In genomic region chr16:18458661-18459060, GRCm38 (mm10) we compare ENCODE assay signal across 16 mouse cellular contexts. TPM values are rescaled to one million over a fixed set of nuclear protein-coding genes. Genes with fewer than 3 reads are reported as not detected.
DNase-seq lines count a peak whose midpoint lies in the region; ATAC-seq and TF ChIP-seq lines count a peak whose summit lies in the region.
"Had no signal": no experiment of that assay in that cellular context is flagged by ENCODE, and none has a peak within 500 bp of the region (broad histone marks: within the 10 kb centered on the region; RNA-seq: fewer than 3 reads in every experiment).

No protein-coding gene starts in this region.

- H3K9ac ChIP-seq in hindbrain, embryonic 13.5 days = peak overlapping the region; percentile 60; the same call in 1 of the 2 replicates
- H3K9ac ChIP-seq in hindbrain, postnatal 0 days (replicated peaks; ENCODE audit: low read length) = no peak overlapping the region
- H3K9ac ChIP-seq: forebrain, embryonic 15.5 days had no signal

- peaks cover 26% of the 10 kb centered on the region for H3K4me1 ChIP-seq in hindbrain, embryonic 13.5 days (replicated peaks)
- H3K4me1 ChIP-seq in hindbrain, postnatal 0 days (ENCODE audit: insufficient read depth, low read length) = 0 out of 2 replicates have a peak, but pooled peaks cover 3% of the 10 kb centered on the region

- no peak overlapping the region for H3K4me2 ChIP-seq in hindbrain, embryonic 13.5 days
- H3K4me2 ChIP-seq in hindbrain, postnatal 0 days (ENCODE audit: low read depth, low read length) = no peak overlapping the region

- ATAC-seq in hindbrain, embryonic 13.5 days (ENCODE audit: low FRiP score) = no peak
- no peak for ATAC-seq in hindbrain, postnatal 0 days
- ATAC-seq: forebrain, embryonic 15.5 days had no signal

- H3K4me3 ChIP-seq in gastrocnemius, adult 2 months = no peak overlapping the region
- no peak overlapping the region for H3K4me3 ChIP-seq in hindbrain, embryonic 13.5 days
- H3K4me3 ChIP-seq in hindbrain, postnatal 0 days (ENCODE audit: low read length) = no peak overlapping the region
- H3K4me3 ChIP-seq: left cerebral cortex, adult 2 months; limb, embryonic 10.5 days; neural tube, embryonic 13.5 days had no signal

- H3K9me3 ChIP-seq in hindbrain, embryonic 13.5 days = no peaks in the 10 kb centered on the region
- no peaks in the 10 kb centered on the region for H3K9me3 ChIP-seq in hindbrain, postnatal 0 days (ENCODE audit: low read length)
- H3K9me3 ChIP-seq: forebrain, embryonic 15.5 days; limb, embryonic 10.5 days; neural tube, embryonic 13.5 days had no signal

- intact Hi-C loops in gastrocnemius, adult 2 months (cut with DNase I) = loop anchor here (5.0 kb wide), 1 partner anchor 49 kb away; no protein-coding TSS in a partner anchor

- TF ChIP-seq CTCF in gastrocnemius, adult 2 months (IDR thresholded peaks at IDR 0.05) = no peak
- TF ChIP-seq CTCF in hindbrain, postnatal 0 days (IDR thresholded peaks at IDR 0.05; ENCODE audit: low read depth) = no peak

- peaks cover 15% of the 10 kb centered on the region for H3K36me3 ChIP-seq in hindbrain, embryonic 13.5 days
- H3K36me3 ChIP-seq in hindbrain, postnatal 0 days (ENCODE audit: insufficient read depth, low read length) = no peaks in the 10 kb centered on the region; the same call in 1 of the 2 replicates

- peaks cover 59% of the 10 kb centered on the region for H3K27me3 ChIP-seq in hindbrain, embryonic 13.5 days
- no peaks in the 10 kb centered on the region for H3K27me3 ChIP-seq in hindbrain, postnatal 0 days (ENCODE audit: insufficient read depth, low read length)
- H3K27me3 ChIP-seq: forebrain, embryonic 15.5 days had no signal

- DNase-seq in gastrocnemius, adult 2 months = no peak
- no peak for DNase-seq in gastrocnemius, postnatal 25 days
- no peak for DNase-seq in hindbrain, postnatal 0 days (ENCODE audit: low spot score)
- peak; percentile 24 for DNase-seq in thymus, postnatal 0 days (ENCODE audit: low spot score)
- DNase-seq in thymus, adult 18-20 months = no peak
- no peak for DNase-seq in adrenal gland, postnatal 25 days
- no peak for DNase-seq in yolk sac, embryonic 10.5 days (ENCODE audit: low spot score)
- DNase-seq: cerebellum, adult 8-10 months; kidney, adult 9 months; right cerebral cortex, postnatal 14 days had no signal

- 0 out of 2 replicates have a peak overlapping the region, but pooled peaks have one; percentile 28 for H3K27ac ChIP-seq in gastrocnemius, adult 2 months
- H3K27ac ChIP-seq in hindbrain, embryonic 13.5 days = no peak overlapping the region
- H3K27ac ChIP-seq in hindbrain, postnatal 0 days = no peak overlapping the region
- H3K27ac ChIP-seq: left cerebral cortex, adult 2 months; limb, embryonic 10.5 days had no signal

RNA-seq across cellular contexts. Expression of gene Comt, which starts 32.0 kb away (rescaled TPM):
- total RNA-seq in gastrocnemius, adult 2 months (2021) = 10 to 100 TPM; 35.4 to 43.5 TPM
- total RNA-seq in gastrocnemius, postnatal 25 days (2021) = 10 to 100 TPM; 33.3 to 44.8 TPM
- polyA plus RNA-seq in hindbrain, embryonic 13.5 days (2015; fragmentation: Nextera tagmentation; extraction: Ambion mirVana) = 85.9 and 88.5 TPM in 2 replicates
- total RNA-seq in hindbrain, postnatal 0 days (2014; rRNA removed) = 82.8 and 88.9 TPM in 2 replicates
- 94.3 and 102 TPM in 2 replicates for polyA plus RNA-seq in hindbrain, postnatal 0 days (2015; fragmentation: Nextera tagmentation; extraction: Ambion mirVana)
- 73.8 and 83.6 TPM in 2 replicates for polyA plus RNA-seq in thymus, postnatal 0 days (2015; fragmentation: Nextera tagmentation; extraction: Ambion mirVana)
- 147 and 150 TPM in 2 replicates for total RNA-seq in adrenal gland, postnatal 25 days (2021)

RNA-seq across cellular contexts. Expression of gene Txnrd2, which starts 32.5 kb away (rescaled TPM):
- total RNA-seq in gastrocnemius, adult 2 months (2021) = 10 to 100 TPM; 18.9 to 21.4 TPM
- 10 to 100 TPM; 16.0 to 16.9 TPM for total RNA-seq in gastrocnemius, postnatal 25 days (2021)
- polyA plus RNA-seq in hindbrain, embryonic 13.5 days (2015; fragmentation: Nextera tagmentation; extraction: Ambion mirVana) = 26.1 and 27.0 TPM in 2 replicates
- total RNA-seq in hindbrain, postnatal 0 days (2014; rRNA removed) = 17.9 and 23.1 TPM in 2 replicates
- polyA plus RNA-seq in hindbrain, postnatal 0 days (2015; fragmentation: Nextera tagmentation; extraction: Ambion mirVana) = 37.6 and 41.8 TPM in 2 replicates
- 11.3 and 12.3 TPM in 2 replicates for polyA plus RNA-seq in thymus, postnatal 0 days (2015; fragmentation: Nextera tagmentation; extraction: Ambion mirVana)
- 73.7 and 79.7 TPM in 2 replicates for total RNA-seq in adrenal gland, postnatal 25 days (2021)

RNA-seq across cellular contexts. Expression of gene Gnb1l, which starts 39.9 kb away (rescaled TPM):
- 1 to 10 TPM; 4.0 to 4.4 TPM for total RNA-seq in gastrocnemius, adult 2 months (2021)
- 1 to 10 TPM; 3.4 to 3.6 TPM for total RNA-seq in gastrocnemius, postnatal 25 days (2021)
- polyA plus RNA-seq in hindbrain, embryonic 13.5 days (2015; fragmentation: Nextera tagmentation; extraction: Ambion mirVana) = 13.7 and 15.8 TPM in 2 replicates
- 9.6 and 10.5 TPM in 2 replicates for total RNA-seq in hindbrain, postnatal 0 days (2014; rRNA removed)
- polyA plus RNA-seq in hindbrain, postnatal 0 days (2015; fragmentation: Nextera tagmentation; extraction: Ambion mirVana) = 16.9 and 18.0 TPM in 2 replicates
- 34.2 and 35.2 TPM in 2 replicates for polyA plus RNA-seq in thymus, postnatal 0 days (2015; fragmentation: Nextera tagmentation; extraction: Ambion mirVana)
- 4.0 and 9.4 TPM in 2 replicates for total RNA-seq in adrenal gland, postnatal 25 days (2021)

RNA-seq across cellular contexts. Expression of gene Rtl10, which starts 40.0 kb away (rescaled TPM):
- 1 to 10 TPM; 3.2 to 4.1 TPM for total RNA-seq in gastrocnemius, adult 2 months (2021)
- 1 to 10 TPM; 2.4 to 3.1 TPM for total RNA-seq in gastrocnemius, postnatal 25 days (2021)
- 4.8 and 4.9 TPM in 2 replicates for polyA plus RNA-seq in hindbrain, embryonic 13.5 days (2015; fragmentation: Nextera tagmentation; extraction: Ambion mirVana)
- 11.0 and 12.4 TPM in 2 replicates for total RNA-seq in hindbrain, postnatal 0 days (2014; rRNA removed)
- 2.5 and 2.7 TPM in 2 replicates for polyA plus RNA-seq in hindbrain, postnatal 0 days (2015; fragmentation: Nextera tagmentation; extraction: Ambion mirVana)
- 4.6 and 5.6 TPM in 2 replicates for polyA plus RNA-seq in thymus, postnatal 0 days (2015; fragmentation: Nextera tagmentation; extraction: Ambion mirVana)
- total RNA-seq in adrenal gland, postnatal 25 days (2021) = 7.1 and 8.6 TPM in 2 replicates
- total RNA-seq: monocyte, adult 5-6 weeks had no signal
